Mouse (Mus musculus) midbrain, postnatal 0 days (tissue): ENCODE results near the gene Syt3. TPM values are rescaled to one million over a fixed set of nuclear protein-coding genes. Genes with fewer than 3 reads are reported as not detected.
A peak's percentile ranks its signal among the peaks of the same experiment; 100 is the strongest.

Source experiments
- ATAC-seq: fragments of 200-750 bp; cut with Nextera tagmentation; 2 replicates; pipeline ENCODE4 v1.8.0; 2017; ENCODE audit warnings: moderate number of reproducible peaks, mild to moderate bottlenecking, moderate TSS enrichment, moderate library complexity; ENCODE audit not compliant: low FRiP score
- DNase-seq: peaks from one replicate; pipeline ENCODE4 v3.0.0-alpha.2; 2015; ENCODE audit warnings: low spot score
- H3K27ac ChIP-seq: fragments of 300-500 bp; sonication (generic); 2 replicates; pipeline ENCODE4 v1.5.1; 2014; ENCODE audit warnings: low read depth, mild to moderate bottlenecking, low read length, mixed read lengths
- H3K27me3 ChIP-seq: fragments of 300-500 bp; sonication (generic); 2 replicates; pipeline ENCODE4 v1.6.1; 2014; ENCODE audit warnings: low read length, control low read depth, mixed read lengths; ENCODE audit not compliant: insufficient read depth
- H3K36me3 ChIP-seq: fragments of 300-500 bp; sonication (generic); 2 replicates; pipeline ENCODE4 v1.6.1; 2014; ENCODE audit warnings: low read length, control low read depth, mixed read lengths; ENCODE audit not compliant: insufficient read depth
- H3K4me1 ChIP-seq: fragments of 300-500 bp; sonication (generic); 2 replicates; pipeline ENCODE4 v1.6.1; 2014; ENCODE audit warnings: mild to moderate bottlenecking, control low read depth, antibody characterized with exemption, low read length, mixed read lengths; ENCODE audit not compliant: insufficient read depth
- H3K4me2 ChIP-seq: fragments of 300-500 bp; sonication (generic); 2 replicates; pipeline ENCODE4 v1.6.1; 2014; ENCODE audit warnings: low read depth, mild to moderate bottlenecking, low read length, mixed read lengths; ENCODE audit not compliant: poor library complexity, severe bottlenecking
- H3K4me3 ChIP-seq: fragments of 300-500 bp; sonication (generic); 2 replicates; pipeline ENCODE4 v1.5.1; 2014; ENCODE audit warnings: low read depth, mild to moderate bottlenecking, low read length, moderate library complexity
- H3K9ac ChIP-seq: fragments of 300-500 bp; sonication (generic); replicated peaks from 2 replicates; pipeline ENCODE4 v1.6.1; 2014; ENCODE audit warnings: mild to moderate bottlenecking, low read length, moderate library complexity, mixed read lengths; ENCODE audit not compliant: poor library complexity, severe bottlenecking
- H3K9me3 ChIP-seq: fragments of 300-500 bp; sonication (generic); 2 replicates; pipeline ENCODE4 v1.6.1; 2016; ENCODE audit warnings: low read length, control low read depth
- CTCF ChIP-seq: IDR thresholded peaks from 2 replicates; pipeline ENCODE4 v1.5.1; 2016; ENCODE audit warnings: antibody characterized with exemption, mild to moderate bottlenecking
- WGBS: fragments of 180-500 bp; shearing (Covaris S2); extraction: QIAGEN DNeasy Blood & Tissue Kit; methylation state at CpG from one replicate; pipeline ENCODE4 v1.1.7; 2014; 5-methylcytosine and 5-hydroxymethylcytosine counted together
- polyA plus RNA-seq: library from polyadenylated mRNA; unstranded; fragments of >200 nt; fragmentation: Nextera tagmentation; extraction: Ambion mirVana; gene quantifications from 2 replicates; pipeline ENCODE4 v1.2.1, GENCODE M21; 2015
- total RNA-seq: library from RNA; depleted of rRNA; stranded (reverse); fragments of >200 nt; gene quantifications from 2 replicates; pipeline ENCODE4 v1.2.3, GENCODE M21; 2014; rRNA removed

The Syt3 gene
- total and polyA plus RNA-seq, 2 experiments from 2014 or later = 88.4 to 144 TPM

- Histone ChIP-seq H3K9me3 (no peaks in the 10 kb centered on the region), H3K4me3 (0 out of 2 replicates have a peak overlapping the region, but pooled peaks have one; percentile 1), H3K9ac (peak overlapping the region; percentile 15; the same call in 1 of the 2 replicates), H3K27me3 (no peaks in the 10 kb centered on the region), H3K4me2 (peak overlapping the region; percentile 86), H3K27ac (0 out of 2 replicates have a peak overlapping the region, but pooled peaks have one; percentile 32), H3K4me1 (peaks cover 20% of the 10 kb centered on the region), H3K36me3 (peaks cover 32% of the 10 kb centered on the region)
- 33% methylated on average over 12 of the region's 12 CpGs for WGBS
- peak; percentile 30; the same call in 1 of the 2 replicates for TF ChIP-seq CTCF
- ATAC-seq (no peak), DNase-seq (no peak)
Observed at GRCm38 (mm10) chr7:44446070-44446855, 62.4 kb downstream of the Syt3 start.

Other genes with a start within 250 kb of the Syt3 start
- gene Klk1b16, start 247.3 kb upstream of the Syt3 start, total RNA-seq = not detected in 2 replicates
- not detected in 2 replicates for gene Klk1b16, start 247.3 kb upstream of the Syt3 start, polyA plus RNA-seq
- gene Klk1b24, start 195.9 kb upstream of the Syt3 start, total RNA-seq = not detected in 2 replicates
- not detected in 2 replicates for gene Klk1b24, start 195.9 kb upstream of the Syt3 start, polyA plus RNA-seq
- gene Klk1b3, start 185.9 kb upstream of the Syt3 start, total RNA-seq = not detected in 2 replicates
- gene Klk1b3, start 185.9 kb upstream of the Syt3 start, polyA plus RNA-seq = not detected in 2 replicates
- gene Klk1b4, start 176.7 kb upstream of the Syt3 start, total RNA-seq = not detected in 2 replicates
- not detected in 2 replicates for gene Klk1b4, start 176.7 kb upstream of the Syt3 start, polyA plus RNA-seq
- not detected in 2 replicates for gene Klk1b5, start 168.2 kb upstream of the Syt3 start, total RNA-seq
- gene Klk1b5, start 168.2 kb upstream of the Syt3 start, polyA plus RNA-seq = not detected in 2 replicates
- gene Klk1, start 158.7 kb upstream of the Syt3 start, total RNA-seq = not detected in 2 replicates
- not detected in 2 replicates for gene Klk1, start 158.7 kb upstream of the Syt3 start, polyA plus RNA-seq
- gene Gm36864, start 147.9 kb upstream of the Syt3 start, total RNA-seq = not detected in 2 replicates
- not detected in 2 replicates for gene Gm36864, start 147.9 kb upstream of the Syt3 start, polyA plus RNA-seq
- 0.38 and 0.88 TPM in 2 replicates for gene 1700028J19Rik, start 137.4 kb upstream of the Syt3 start, total RNA-seq
- gene 1700028J19Rik, start 137.4 kb upstream of the Syt3 start, polyA plus RNA-seq = 1.6 and 2.2 TPM in 2 replicates
- 329 and 379 TPM in 2 replicates for gene 2410002F23Rik, start 137.4 kb upstream of the Syt3 start, total RNA-seq
- gene 2410002F23Rik, start 137.4 kb upstream of the Syt3 start, polyA plus RNA-seq = 279 and 286 TPM in 2 replicates
- not detected in 2 replicates for gene Acp4, start 126.7 kb upstream of the Syt3 start, total RNA-seq
- not detected in 2 replicates for gene Acp4, start 126.7 kb upstream of the Syt3 start, polyA plus RNA-seq
- not detected in 2 replicates for gene Gm15517, start 122.7 kb upstream of the Syt3 start, total RNA-seq
- not detected in 2 replicates for gene Gm15517, start 122.7 kb upstream of the Syt3 start, polyA plus RNA-seq
- 3.2 and 3.9 TPM in 2 replicates for gene Clec11a, start 77.2 kb upstream of the Syt3 start, total RNA-seq
- 3.5 and 3.8 TPM in 2 replicates for gene Clec11a, start 77.2 kb upstream of the Syt3 start, polyA plus RNA-seq
- 48.1 and 60.3 TPM in 2 replicates for gene Shank1, start 73.8 kb upstream of the Syt3 start, total RNA-seq
- gene Shank1, start 73.8 kb upstream of the Syt3 start, polyA plus RNA-seq = 33.9 and 39.2 TPM in 2 replicates
- gene 1700008O03Rik, start 1.7 kb downstream of the Syt3 start, total RNA-seq = 0.38 and 1.4 TPM in 2 replicates
- gene 1700008O03Rik, start 1.7 kb downstream of the Syt3 start, polyA plus RNA-seq = 3.8 and 5.2 TPM in 2 replicates
- gene Lrrc4b, start 44.9 kb downstream of the Syt3 start, total RNA-seq = 589 and 657 TPM in 2 replicates
- gene Lrrc4b, start 44.9 kb downstream of the Syt3 start, polyA plus RNA-seq = 24.2 and 26.9 TPM in 2 replicates
- 7.1 and 11.8 TPM in 2 replicates for gene Aspdh, start 81.3 kb downstream of the Syt3 start, total RNA-seq
- gene Aspdh, start 81.3 kb downstream of the Syt3 start, polyA plus RNA-seq = 2.1 and 3.7 TPM in 2 replicates
- 25.5 and 38.5 TPM in 2 replicates for gene Josd2, start 83.9 kb downstream of the Syt3 start, total RNA-seq
- 22.7 and 25.4 TPM in 2 replicates for gene Josd2, start 83.9 kb downstream of the Syt3 start, polyA plus RNA-seq
- 247 and 273 TPM in 2 replicates for gene Emc10, start 112.4 kb downstream of the Syt3 start, total RNA-seq
- 150 and 154 TPM in 2 replicates for gene Emc10, start 112.4 kb downstream of the Syt3 start, polyA plus RNA-seq
- gene Fam71e1, start 112.5 kb downstream of the Syt3 start, total RNA-seq = 18.5 and 19.3 TPM in 2 replicates
- gene Fam71e1, start 112.5 kb downstream of the Syt3 start, polyA plus RNA-seq = 23.8 and 27.7 TPM in 2 replicates
- 0.27 and 0.38 TPM in 2 replicates for gene Mybpc2, start 140.6 kb downstream of the Syt3 start, total RNA-seq
- 0.28 and 0.34 TPM in 2 replicates for gene Mybpc2, start 140.6 kb downstream of the Syt3 start, polyA plus RNA-seq
- gene Spib, start 148.0 kb downstream of the Syt3 start, total RNA-seq = 0.19 TPM in 1 of 2 replicates, not detected in the other
- gene Spib, start 148.0 kb downstream of the Syt3 start, polyA plus RNA-seq = 0.14 TPM in 1 of 2 replicates, not detected in the other
- 12.9 and 17.5 TPM in 2 replicates for gene Pold1, start 164.7 kb downstream of the Syt3 start, total RNA-seq
- 8.8 and 9.6 TPM in 2 replicates for gene Pold1, start 164.7 kb downstream of the Syt3 start, polyA plus RNA-seq
- 46.8 and 47.7 TPM in 2 replicates for gene Nr1h2, start 169.8 kb downstream of the Syt3 start, total RNA-seq
- 41.2 and 48.0 TPM in 2 replicates for gene Nr1h2, start 169.8 kb downstream of the Syt3 start, polyA plus RNA-seq
- gene Napsa, start 188.3 kb downstream of the Syt3 start, total RNA-seq = not detected in 2 replicates
- gene Napsa, start 188.3 kb downstream of the Syt3 start, polyA plus RNA-seq = 0.79 and 0.82 TPM in 2 replicates
- 17.2 and 25.4 TPM in 2 replicates for gene Kcnc3, start 206.6 kb downstream of the Syt3 start, total RNA-seq
- 6.2 and 6.6 TPM in 2 replicates for gene Kcnc3, start 206.6 kb downstream of the Syt3 start, polyA plus RNA-seq